Mouse (Mus musculus): Measurements from ENCODE around the gene Lysmd3.

Gene Lysmd3

DNA sequence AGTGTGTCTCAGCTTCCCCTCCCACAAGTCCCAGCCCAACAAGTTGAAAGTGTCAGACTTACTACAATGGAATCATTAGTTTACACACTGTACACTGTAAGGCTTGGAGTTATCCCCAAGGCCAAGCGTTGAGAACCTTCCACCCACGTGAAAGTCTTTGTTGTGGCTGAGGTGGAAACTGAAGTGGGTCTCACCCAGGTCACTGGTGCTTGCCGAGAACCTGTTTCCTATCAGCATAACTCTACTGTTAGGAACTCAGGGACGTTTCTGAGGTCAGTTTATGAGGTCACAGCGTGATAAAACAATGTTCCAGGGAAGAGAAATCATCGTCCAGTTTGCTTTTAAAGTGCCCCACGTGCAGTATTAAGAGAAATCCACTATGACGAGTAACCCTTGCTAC is 17.9 kb downstream of the Lysmd3 start:
- no peak for DNase-seq

DNA sequence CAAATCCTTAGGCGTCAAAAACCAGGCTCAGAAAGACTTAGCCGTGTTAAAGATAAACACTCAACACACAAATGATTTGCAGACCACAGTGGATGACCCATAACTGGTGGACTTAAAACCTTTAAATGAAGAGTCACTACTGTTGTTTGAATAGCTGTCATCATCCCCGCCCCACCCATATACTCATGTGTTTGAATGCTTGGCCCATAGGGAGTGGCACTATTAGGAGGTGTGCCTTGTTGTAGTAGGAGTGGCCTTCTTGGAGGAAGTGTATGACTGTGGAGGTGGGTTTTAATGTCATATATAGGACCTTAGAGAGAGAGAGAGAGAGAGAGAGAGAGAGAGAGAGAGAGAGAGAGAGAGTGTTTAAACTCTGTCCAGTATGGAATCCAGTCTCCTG is 25.6 kb downstream of the Lysmd3 start:
- no peak for DNase-seq

- DNase-seq: no peak
These were observed 26.8 kb downstream of the Lysmd3 start for GRCm38 (mm10) chr13:81684258-81684657.

- no peak for DNase-seq
These were observed 27.4 kb downstream of the Lysmd3 start for GRCm38 (mm10) chr13:81684884-81685283.

- DNase-seq: no peak
These were observed 32.1 kb downstream of the Lysmd3 start for GRCm38 (mm10) chr13:81689587-81689986.

GRCm38 (mm10) chr13:81690477-81690876 is 33.0 kb downstream of the Lysmd3 start:
- DNase-seq: no peak

DNA sequence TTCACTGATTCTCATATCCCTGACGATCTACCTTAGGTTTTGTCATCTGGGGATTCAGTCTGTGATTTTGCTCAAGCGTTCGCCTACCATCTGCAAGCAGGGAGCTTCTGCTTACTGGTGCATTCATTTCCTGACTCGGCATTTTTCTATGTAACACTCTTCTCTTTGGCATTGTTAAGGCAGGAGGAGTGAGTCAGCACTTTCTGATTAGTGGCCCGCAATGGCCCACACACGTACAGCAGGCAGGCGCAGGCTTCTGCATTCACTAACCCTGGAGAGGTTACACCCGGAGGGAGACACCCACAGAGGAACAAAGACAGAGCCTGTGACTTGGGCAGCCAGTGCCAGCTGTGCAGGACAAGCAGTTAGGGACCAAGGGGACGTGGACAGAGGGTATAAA is 34.1 kb downstream of the Lysmd3 start:
- no peak for DNase-seq

DNA sequence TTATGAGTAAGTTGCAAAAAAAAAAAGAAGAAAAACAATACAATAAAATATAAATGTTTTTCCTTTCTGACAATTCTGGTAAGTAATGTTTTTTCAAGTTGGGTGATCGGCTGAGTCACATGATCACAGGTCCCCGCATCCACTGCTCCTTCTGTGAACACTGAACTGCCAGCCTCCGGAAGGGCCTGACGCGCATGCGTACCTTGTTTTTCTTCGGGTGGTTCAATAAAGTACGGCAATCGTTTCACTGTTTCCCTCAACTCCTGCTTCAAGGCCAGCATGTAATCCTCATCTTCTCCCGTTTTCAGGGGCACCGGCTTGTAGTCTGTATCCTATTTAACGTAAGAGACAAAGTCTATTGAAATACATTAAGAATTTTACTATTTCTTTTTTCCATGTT is 37.0 kb downstream of the Lysmd3 start:
- no peak for DNase-seq

GRCm38 (mm10) chr13:81703148-81703547 is 45.7 kb downstream of the Lysmd3 start:
- DNase-seq: no peak

DNA sequence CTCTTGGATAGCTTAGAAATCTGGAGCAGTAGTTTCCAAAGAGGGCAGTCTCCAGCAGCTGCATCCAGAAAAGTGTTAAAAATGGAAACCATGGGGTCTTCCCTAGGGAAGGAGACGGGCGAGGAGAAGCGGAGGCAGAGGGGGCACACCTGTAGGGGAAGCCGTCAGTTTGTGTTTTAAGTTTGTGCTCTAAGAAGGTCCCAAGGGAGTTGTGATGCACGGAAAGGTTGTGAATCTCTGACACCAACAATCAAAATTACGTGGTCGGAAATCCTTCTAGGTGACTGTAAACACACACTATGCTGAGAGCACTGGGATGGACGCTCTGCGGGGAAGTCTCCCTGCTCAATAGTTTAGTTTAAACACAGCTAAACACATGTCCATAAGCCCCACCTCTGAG is 46.2 kb downstream of the Lysmd3 start:
- no peak for DNase-seq

DNA sequence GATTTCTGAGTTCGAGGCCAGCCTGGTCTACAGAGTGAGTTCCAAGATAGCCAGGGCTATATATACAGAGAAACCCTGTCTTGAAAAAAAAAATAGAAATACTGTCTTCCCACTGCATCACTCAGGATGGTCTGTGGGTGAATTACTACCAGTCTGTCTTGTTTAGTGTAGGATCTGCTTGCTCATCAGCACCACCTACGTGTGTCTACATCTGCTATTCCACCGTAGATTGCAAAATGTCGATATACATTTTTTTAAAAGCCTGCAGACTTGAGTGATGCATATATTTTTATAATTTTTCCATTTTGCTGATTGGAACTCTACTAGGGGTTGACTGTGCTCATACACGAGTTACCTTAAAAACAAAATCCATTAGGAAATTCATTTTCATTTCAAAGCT is 48.8 kb downstream of the Lysmd3 start:
- DNase-seq: no peak

DNA sequence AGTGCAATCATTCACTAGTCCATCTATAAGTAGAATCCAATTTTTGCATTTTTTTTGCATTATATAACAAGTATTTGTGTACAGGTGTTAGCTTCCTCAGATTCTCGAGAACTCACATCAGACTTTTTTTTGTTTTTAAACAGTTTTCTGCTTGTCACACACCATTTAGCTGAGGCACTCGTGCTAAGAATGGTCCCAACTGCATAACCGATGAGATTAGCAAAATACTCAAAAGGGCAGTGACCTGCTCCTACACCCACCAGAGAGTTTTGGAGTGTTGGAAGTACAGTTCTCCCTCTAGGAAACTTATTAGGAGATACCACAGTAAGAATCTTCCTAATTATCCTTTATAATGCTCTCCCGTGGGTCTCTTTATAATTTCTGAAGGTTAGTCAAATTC is 52.3 kb downstream of the Lysmd3 start:
- no peak for DNase-seq

DNA sequence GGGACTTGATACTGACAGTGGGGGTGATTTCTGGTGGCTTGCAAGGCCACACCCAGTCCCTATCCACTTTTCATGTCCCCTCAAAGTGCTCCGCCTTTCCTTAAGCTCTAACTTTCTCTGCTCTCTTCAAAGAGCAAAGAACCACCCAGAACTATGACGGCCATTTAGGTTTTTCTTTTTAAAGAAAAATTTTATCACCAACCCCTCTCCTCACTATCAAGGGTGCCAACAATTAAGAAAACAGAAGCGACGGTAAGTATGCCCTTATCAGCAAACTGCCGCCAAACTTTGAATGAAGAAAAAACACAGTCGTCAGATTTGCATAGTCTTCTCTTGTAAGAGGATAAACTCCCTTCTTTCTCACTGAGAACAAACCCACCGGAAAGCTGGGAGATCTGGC is 52.8 kb downstream of the Lysmd3 start:
- DNase-seq: no peak

DNA sequence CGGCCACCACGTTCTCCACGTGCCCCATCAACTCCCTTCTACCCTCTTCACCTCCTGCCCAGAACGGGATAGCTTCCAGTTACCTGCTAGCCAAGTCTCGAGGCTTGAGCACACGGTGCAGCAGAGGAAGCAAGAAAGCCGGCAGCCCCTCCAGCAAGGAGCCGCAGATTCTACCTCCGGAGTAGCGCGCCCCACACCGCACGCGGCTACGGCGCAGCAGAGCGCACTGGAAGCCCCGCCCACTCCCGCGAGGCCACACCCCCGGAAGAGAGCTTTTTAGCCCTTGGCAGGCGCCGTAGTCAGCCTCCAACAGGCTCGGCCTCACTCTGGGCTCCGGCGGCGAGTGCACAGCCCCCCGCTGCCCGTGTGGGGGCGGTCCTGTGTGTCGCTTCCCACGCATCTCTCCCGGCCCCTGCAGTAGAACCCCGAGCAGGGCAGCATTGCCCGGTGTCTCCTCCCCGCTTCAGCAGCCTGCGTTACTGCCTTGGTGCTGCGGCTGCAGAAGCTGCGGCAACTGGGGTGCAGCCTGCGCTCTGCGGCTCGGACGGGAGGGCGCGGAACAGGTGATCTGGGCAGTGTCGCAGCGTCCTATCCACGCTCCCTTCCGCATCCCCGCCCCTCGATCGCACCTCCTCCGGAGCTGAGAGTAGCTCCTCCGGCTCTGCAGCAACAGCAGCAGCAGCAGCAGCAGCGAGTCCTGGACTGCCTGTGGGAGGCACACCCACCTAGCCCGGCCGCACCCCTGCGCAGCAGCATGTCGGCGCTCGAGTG is 53.5 kb downstream of the Lysmd3 start, which contains the start of the genes Polr3g and Mblac2:
Polr3g (minus strand) TSS at position 239 of the 771 bp plus-strand sequence.
Mblac2 (plus strand) TSS at position 567 of the 771 bp plus-strand sequence.
- peak; percentile 95 for DNase-seq

- peak; percentile 54 for DNase-seq
These were observed 54.3 kb downstream of the Lysmd3 start for GRCm38 (mm10) chr13:81711546-81712371.

DNA sequence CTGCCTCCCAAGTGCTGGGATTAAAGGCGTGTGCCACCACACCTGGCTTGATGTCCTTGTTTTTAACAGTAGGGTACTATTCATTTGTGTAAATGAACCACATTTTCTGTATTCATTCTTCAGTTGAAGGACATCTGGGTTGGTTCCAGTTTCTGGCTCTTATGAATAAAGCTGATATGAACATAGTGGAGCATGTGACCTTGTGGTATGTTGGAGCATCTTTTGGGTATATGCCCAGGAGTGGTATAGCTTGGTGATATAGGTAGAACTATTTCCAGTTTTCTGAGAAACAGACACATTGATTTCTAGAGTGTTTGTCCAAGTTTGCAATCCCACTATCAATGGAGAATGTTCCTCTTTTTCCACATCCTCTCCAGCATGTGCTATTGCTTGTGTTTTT is 56.4 kb downstream of the Lysmd3 start:
- DNase-seq: no peak

All from cerebellum, adult 11 months (tissue).